Mouse (Mus musculus): ENCODE results near the gene Gm12569. TPM values are rescaled to one million over a fixed set of nuclear protein-coding genes. Genes with fewer than 3 reads are reported as not detected.

Gene Gm12569
- polyA plus RNA-seq (2014; fragmentation: Nextera tagmentation; extraction: Ambion mirVana): not detected in 2 replicates

DNA sequence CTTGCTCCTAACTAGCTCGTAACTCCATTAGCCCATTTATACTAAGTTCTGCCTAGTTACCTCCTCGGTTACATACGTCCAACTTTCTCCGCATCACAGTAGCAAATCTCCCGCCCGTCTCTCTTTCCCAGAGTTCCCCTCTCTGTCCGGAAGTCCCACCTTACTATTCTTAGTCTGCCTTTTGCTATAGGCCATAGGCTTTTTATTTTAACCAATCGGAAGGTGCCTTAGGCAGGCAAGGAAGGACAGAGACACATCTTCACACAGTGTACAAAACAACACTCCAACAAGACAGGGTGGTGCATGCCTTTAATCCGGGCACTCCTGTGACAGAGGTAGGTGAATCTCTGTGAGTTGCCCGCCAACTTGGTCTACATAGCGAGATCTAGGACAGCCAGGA is at the start of gene Gm12569:
Gene Gm12569 (plus strand): TSS at position 166 of the 400 bp plus-strand sequence.
- WGBS: 93% methylated on average over 11 of the region's 11 CpGs
- Histone ChIP-seq H3K9me3 (ENCODE audit: control insufficient read depth, low read length) (no peaks in the 10 kb centered on the region), H3K4me1 (replicated peaks; ENCODE audit: control insufficient read depth, insufficient read depth, low read length) (no peaks in the 10 kb centered on the region), H3K9ac (ENCODE audit: low read depth, low read length) (no peak within 1 kb of the TSS), H3K36me3 (ENCODE audit: control insufficient read depth, insufficient read depth, low read length) (no peaks in the 10 kb centered on the region), H3K4me2 (replicated peaks; ENCODE audit: low read depth, low read length) (no peak within 1 kb of the TSS), H3K27ac (ENCODE audit: low read depth, low read length) (no peak within 1 kb of the TSS), H3K27me3 (ENCODE audit: control insufficient read depth, insufficient read depth, low read length) (no peaks in the 10 kb centered on the region), H3K4me3 (ENCODE audit: low read depth, low read length) (no peak within 1 kb of the TSS)
- no peak for DNase-seq (ENCODE audit: low spot score)
- no peak for ATAC-seq (ENCODE audit: low FRiP score)

DNA sequence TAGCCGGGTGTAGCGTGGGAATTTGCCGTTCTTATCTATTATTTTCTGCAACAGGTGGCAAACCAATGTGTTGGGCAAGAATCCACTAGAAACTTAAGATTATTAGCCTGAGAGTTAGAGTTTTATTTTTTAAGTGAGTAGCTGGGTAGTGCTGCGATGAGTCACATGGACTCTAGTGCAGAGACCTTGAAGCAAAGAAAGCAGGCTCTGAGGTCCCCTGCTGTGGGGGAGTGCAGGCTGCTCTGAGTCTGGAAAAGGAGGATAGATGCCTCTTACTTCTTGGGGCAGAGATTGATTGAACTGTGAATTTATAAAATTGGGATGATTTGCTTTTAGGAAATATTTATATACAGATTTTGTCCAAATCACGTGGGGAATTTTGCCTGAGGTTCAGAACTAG is 17.5 kb upstream of the Gm12569 start:
- no peaks in the 10 kb centered on the region for H3K4me1 ChIP-seq (replicated peaks; ENCODE audit: control insufficient read depth, insufficient read depth, low read length)
- no peak overlapping the region for H3K4me2 ChIP-seq (replicated peaks; ENCODE audit: low read depth, low read length)
- H3K36me3 ChIP-seq (ENCODE audit: control insufficient read depth, insufficient read depth, low read length): no peaks in the 10 kb centered on the region
- no peak overlapping the region for H3K9ac ChIP-seq (ENCODE audit: low read depth, low read length)
- no peaks in the 10 kb centered on the region for H3K27me3 ChIP-seq (ENCODE audit: control insufficient read depth, insufficient read depth, low read length)
- DNase-seq (ENCODE audit: low spot score): no peak
- 82% methylated on average over 5 of the region's 5 CpGs for WGBS
- no peak for ATAC-seq (ENCODE audit: low FRiP score)
- H3K27ac ChIP-seq (ENCODE audit: low read depth, low read length): no peak overlapping the region
- no peak overlapping the region for H3K4me3 ChIP-seq (ENCODE audit: low read depth, low read length)
- H3K9me3 ChIP-seq (ENCODE audit: control insufficient read depth, low read length): no peaks in the 10 kb centered on the region

DNA sequence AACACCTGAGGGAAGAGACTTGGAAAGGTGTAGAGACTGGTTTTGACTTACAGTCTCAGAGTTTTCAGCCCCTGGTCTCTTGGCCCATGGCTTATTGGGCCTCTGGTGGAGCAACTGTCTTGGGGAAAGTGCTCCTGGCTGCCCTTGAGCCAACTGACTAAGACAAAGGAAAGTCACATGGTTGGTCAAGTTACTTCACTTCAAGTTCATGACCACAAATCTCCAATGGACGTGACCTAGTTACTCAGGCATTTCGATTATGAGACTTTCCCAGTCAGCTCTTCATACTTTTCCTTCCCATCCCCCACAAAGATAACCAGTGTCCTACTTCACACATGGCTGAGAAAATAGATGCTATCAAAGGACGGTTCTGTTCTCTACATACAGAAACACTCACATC is 12.5 kb upstream of the Gm12569 start:
- 90% methylated on average over 3 of the region's 3 CpGs for WGBS
- no peak overlapping the region for H3K4me2 ChIP-seq (replicated peaks; ENCODE audit: low read depth, low read length)

DNA sequence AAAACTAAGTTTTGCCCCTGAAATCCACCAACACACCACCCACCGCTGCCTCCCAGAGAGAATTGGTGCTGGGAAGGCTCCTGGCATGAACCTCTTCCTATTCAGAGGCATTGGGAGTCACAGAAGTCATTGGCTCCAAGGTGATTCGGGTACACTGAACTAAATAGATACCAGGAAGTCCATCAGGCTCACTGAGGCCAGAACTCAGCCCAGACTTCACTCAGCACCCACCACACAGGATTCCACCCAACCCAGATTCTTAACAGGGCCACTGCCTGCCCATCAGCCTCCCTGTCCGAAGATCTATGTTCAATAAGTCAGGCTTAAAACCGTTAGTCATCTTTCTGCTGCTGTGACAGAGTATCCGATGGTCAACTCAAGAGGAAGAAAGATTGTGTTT is 8.8 kb upstream of the Gm12569 start:
- no peaks in the 10 kb centered on the region for H3K27me3 ChIP-seq (ENCODE audit: control insufficient read depth, insufficient read depth, low read length)
- ATAC-seq (ENCODE audit: low FRiP score): no peak
- H3K9me3 ChIP-seq (ENCODE audit: control insufficient read depth, low read length): no peaks in the 10 kb centered on the region
- no peak overlapping the region for H3K4me3 ChIP-seq (ENCODE audit: low read depth, low read length)
- no peak overlapping the region for H3K9ac ChIP-seq (ENCODE audit: low read depth, low read length)
- H3K4me1 ChIP-seq (replicated peaks; ENCODE audit: control insufficient read depth, insufficient read depth, low read length): no peaks in the 10 kb centered on the region
- 84% methylated on average over 5 of the region's 5 CpGs for WGBS
- no peaks in the 10 kb centered on the region for H3K36me3 ChIP-seq (ENCODE audit: control insufficient read depth, insufficient read depth, low read length)
- no peak overlapping the region for H3K27ac ChIP-seq (ENCODE audit: low read depth, low read length)
- no peak for DNase-seq (ENCODE audit: low spot score)
- no peak overlapping the region for H3K4me2 ChIP-seq (replicated peaks; ENCODE audit: low read depth, low read length)

More for the DNA sequence above, 12.5 kb upstream of the Gm12569 start:
- Histone ChIP-seq H3K9me3 (ENCODE audit: control insufficient read depth, low read length) (no peaks in the 10 kb centered on the region), H3K36me3 (ENCODE audit: control insufficient read depth, insufficient read depth, low read length) (no peaks in the 10 kb centered on the region), H3K4me1 (replicated peaks; ENCODE audit: control insufficient read depth, insufficient read depth, low read length) (no peaks in the 10 kb centered on the region), H3K9ac (ENCODE audit: low read depth, low read length) (no peak overlapping the region), H3K4me3 (ENCODE audit: low read depth, low read length) (no peak overlapping the region), H3K27me3 (ENCODE audit: control insufficient read depth, insufficient read depth, low read length) (no peaks in the 10 kb centered on the region), H3K27ac (ENCODE audit: low read depth, low read length) (no peak overlapping the region)
- DNase-seq (ENCODE audit: low spot score) (no peak), ATAC-seq (ENCODE audit: low FRiP score) (no peak)

DNA sequence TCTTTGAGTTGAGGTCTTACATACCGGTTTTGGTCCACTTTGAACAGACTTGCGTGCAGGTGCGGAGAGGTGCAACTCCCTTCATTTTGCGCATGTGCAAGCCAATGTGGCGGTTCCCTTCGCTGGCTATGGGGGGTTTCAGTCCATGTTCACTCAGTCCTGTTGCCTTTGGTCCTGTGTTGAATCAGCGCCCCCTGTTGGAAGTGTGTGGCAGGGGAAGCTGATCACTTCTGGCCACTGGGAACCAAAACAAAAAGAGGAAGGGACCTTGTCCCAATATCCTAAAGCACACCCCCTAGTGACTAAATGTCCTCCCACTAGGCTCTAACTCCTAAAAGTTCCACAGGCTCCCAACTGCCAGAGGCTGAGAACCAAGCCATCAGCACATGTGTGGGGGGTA is 6.3 kb upstream of the Gm12569 start:
- no peaks in the 10 kb centered on the region for H3K27me3 ChIP-seq (ENCODE audit: control insufficient read depth, insufficient read depth, low read length)
- ATAC-seq (ENCODE audit: low FRiP score): no peak
- no peaks in the 10 kb centered on the region for H3K9me3 ChIP-seq (ENCODE audit: control insufficient read depth, low read length)
- H3K4me1 ChIP-seq (replicated peaks; ENCODE audit: control insufficient read depth, insufficient read depth, low read length): no peaks in the 10 kb centered on the region
- H3K36me3 ChIP-seq (ENCODE audit: control insufficient read depth, insufficient read depth, low read length): no peaks in the 10 kb centered on the region
- DNase-seq (ENCODE audit: low spot score): no peak
- WGBS: 86% methylated on average over 7 of the region's 7 CpGs
- no peak overlapping the region for H3K4me2 ChIP-seq (replicated peaks; ENCODE audit: low read depth, low read length)
- H3K9ac ChIP-seq (ENCODE audit: low read depth, low read length): no peak overlapping the region
- no peak overlapping the region for H3K27ac ChIP-seq (ENCODE audit: low read depth, low read length)
- H3K4me3 ChIP-seq (ENCODE audit: low read depth, low read length): no peak overlapping the region

DNA sequence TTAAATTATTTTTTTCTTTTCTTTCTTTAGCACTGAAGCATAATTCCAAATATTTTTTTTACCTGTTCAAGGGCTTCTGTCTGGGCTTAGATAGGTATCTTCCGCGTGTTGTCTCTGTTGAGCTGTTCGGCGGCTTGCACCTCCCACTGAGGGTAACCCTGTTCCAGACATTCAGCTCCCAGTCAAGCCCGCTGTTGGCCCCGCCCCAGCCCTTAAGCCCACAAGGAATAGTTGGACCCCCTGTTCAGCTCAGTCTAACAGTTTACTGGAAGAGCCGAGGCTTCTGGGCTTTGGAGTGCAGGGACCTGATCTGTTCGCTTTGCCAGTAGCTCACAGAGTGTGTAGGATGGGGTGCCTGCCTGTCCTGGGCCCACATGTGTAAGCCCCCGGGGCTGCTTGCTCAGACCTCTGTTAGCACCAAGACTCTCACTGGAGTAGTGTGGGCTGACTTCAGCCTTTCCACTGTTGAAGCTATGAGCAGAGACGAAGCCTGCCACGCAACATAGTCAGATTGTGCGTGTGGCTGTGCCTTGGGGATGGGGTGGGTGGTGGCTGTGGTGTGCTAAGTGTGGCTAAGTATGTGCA is 785 bp upstream of the Gm12569 start:
- WGBS: 83% methylated on average over 12 of the region's 12 CpGs
- Histone ChIP-seq H3K9me3 (ENCODE audit: control insufficient read depth, low read length) (no peaks in the 10 kb centered on the region), H3K4me1 (replicated peaks; ENCODE audit: control insufficient read depth, insufficient read depth, low read length) (no peaks in the 10 kb centered on the region), H3K27me3 (ENCODE audit: control insufficient read depth, insufficient read depth, low read length) (no peaks in the 10 kb centered on the region), H3K27ac (ENCODE audit: low read depth, low read length) (no peak overlapping the region), H3K4me2 (replicated peaks; ENCODE audit: low read depth, low read length) (no peak overlapping the region), H3K36me3 (ENCODE audit: control insufficient read depth, insufficient read depth, low read length) (no peaks in the 10 kb centered on the region), H3K4me3 (ENCODE audit: low read depth, low read length) (no peak overlapping the region), H3K9ac (ENCODE audit: low read depth, low read length) (no peak overlapping the region)
- DNase-seq (ENCODE audit: low spot score) (no peak), ATAC-seq (ENCODE audit: low FRiP score) (no peak)

DNA sequence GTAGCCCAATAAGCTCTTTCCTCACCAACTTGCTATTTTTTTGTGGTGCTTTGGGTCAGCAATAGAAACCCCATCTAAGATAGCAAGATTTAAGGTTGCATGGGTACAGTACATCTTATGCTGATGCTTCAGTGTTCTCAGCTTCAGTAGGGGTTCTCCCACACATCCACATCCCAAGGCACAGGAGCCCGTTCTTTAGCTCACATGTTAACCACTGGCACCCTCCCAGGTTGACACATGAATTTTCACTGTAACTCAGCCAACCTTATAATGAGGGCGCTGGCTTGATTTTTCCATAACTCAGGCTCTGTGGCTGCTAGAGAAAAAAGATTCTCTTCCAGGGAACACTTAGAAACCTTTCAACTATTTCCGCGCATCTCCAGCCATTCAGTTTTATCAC is 6.8 kb downstream of the Gm12569 start:
- Histone ChIP-seq H3K4me2 (replicated peaks; ENCODE audit: low read depth, low read length) (no peak overlapping the region), H3K36me3 (ENCODE audit: control insufficient read depth, insufficient read depth, low read length) (no peaks in the 10 kb centered on the region), H3K27me3 (ENCODE audit: control insufficient read depth, insufficient read depth, low read length) (no peaks in the 10 kb centered on the region), H3K9me3 (ENCODE audit: control insufficient read depth, low read length) (no peaks in the 10 kb centered on the region), H3K4me3 (ENCODE audit: low read depth, low read length) (no peak overlapping the region), H3K27ac (ENCODE audit: low read depth, low read length) (no peak overlapping the region), H3K4me1 (replicated peaks; ENCODE audit: control insufficient read depth, insufficient read depth, low read length) (no peaks in the 10 kb centered on the region), H3K9ac (ENCODE audit: low read depth, low read length) (no peak overlapping the region)
- DNase-seq (ENCODE audit: low spot score) (no peak), ATAC-seq (ENCODE audit: low FRiP score) (no peak)
- 86% methylated on average over 4 of the region's 4 CpGs for WGBS

DNA sequence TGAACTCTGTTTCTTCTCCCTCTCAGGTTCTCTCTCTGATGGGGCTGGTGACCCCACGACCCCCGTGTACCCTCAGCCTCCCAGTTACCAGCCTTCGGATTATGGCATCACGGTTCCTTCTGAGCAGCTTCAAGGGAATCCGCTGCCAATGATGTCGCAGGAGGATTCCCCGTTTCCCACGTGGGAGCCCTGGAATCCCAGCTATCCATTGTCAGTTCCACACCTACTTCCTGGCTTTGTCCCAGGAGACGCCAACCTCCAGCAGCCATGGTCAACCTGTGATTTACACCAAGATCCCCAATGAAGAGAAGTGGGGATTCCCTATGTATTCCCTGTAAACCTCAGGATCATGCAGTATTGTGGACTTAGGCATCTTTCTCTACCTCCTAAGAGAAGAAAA is 14.4 kb downstream of the Gm12569 start:
- no peaks in the 10 kb centered on the region for H3K36me3 ChIP-seq (ENCODE audit: control insufficient read depth, insufficient read depth, low read length)
- WGBS: 86% methylated on average over 9 of the region's 9 CpGs

DNA sequence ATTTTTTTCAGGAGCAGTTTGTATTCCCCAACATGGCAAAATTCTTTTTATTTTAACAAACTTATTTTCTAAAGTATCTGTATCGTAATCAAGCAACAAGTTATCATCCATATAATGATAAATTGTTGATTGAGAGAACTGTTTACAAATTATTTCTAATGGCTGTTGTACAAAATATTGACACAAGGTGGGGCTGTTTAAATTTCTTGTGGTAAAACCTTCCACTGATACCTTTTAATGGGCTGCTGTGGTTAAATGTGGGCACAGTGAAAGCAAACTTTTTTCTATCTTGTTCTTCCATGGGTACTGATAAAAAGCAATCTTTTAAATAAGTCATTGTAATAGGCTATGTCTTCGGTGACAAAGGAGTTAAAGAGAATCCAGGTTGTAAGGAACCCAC is 22.6 kb downstream of the Gm12569 start:
- H3K9ac ChIP-seq (ENCODE audit: low read depth, low read length): no peak overlapping the region
- no peak overlapping the region for H3K27ac ChIP-seq (ENCODE audit: low read depth, low read length)
- no peaks in the 10 kb centered on the region for H3K36me3 ChIP-seq (ENCODE audit: control insufficient read depth, insufficient read depth, low read length)
- 88% methylated on average over 2 of the region's 2 CpGs for WGBS
- H3K4me1 ChIP-seq (replicated peaks; ENCODE audit: control insufficient read depth, insufficient read depth, low read length): no peaks in the 10 kb centered on the region
- H3K27me3 ChIP-seq (ENCODE audit: control insufficient read depth, insufficient read depth, low read length): no peaks in the 10 kb centered on the region
- DNase-seq (ENCODE audit: low spot score): no peak
- no peak overlapping the region for H3K4me3 ChIP-seq (ENCODE audit: low read depth, low read length)
- no peak for ATAC-seq (ENCODE audit: low FRiP score)
- no peaks in the 10 kb centered on the region for H3K9me3 ChIP-seq (ENCODE audit: control insufficient read depth, low read length)
- no peak overlapping the region for H3K4me2 ChIP-seq (replicated peaks; ENCODE audit: low read depth, low read length)

More for the DNA sequence above, 14.4 kb downstream of the Gm12569 start:
- Histone ChIP-seq H3K27ac (ENCODE audit: low read depth, low read length) (no peak overlapping the region), H3K9me3 (ENCODE audit: control insufficient read depth, low read length) (no peaks in the 10 kb centered on the region), H3K4me3 (ENCODE audit: low read depth, low read length) (no peak overlapping the region), H3K4me1 (replicated peaks; ENCODE audit: control insufficient read depth, insufficient read depth, low read length) (no peaks in the 10 kb centered on the region), H3K9ac (ENCODE audit: low read depth, low read length) (no peak overlapping the region), H3K4me2 (replicated peaks; ENCODE audit: low read depth, low read length) (no peak overlapping the region), H3K27me3 (ENCODE audit: control insufficient read depth, insufficient read depth, low read length) (no peaks in the 10 kb centered on the region)
- DNase-seq (ENCODE audit: low spot score) (no peak), ATAC-seq (ENCODE audit: low FRiP score) (no peak)
